8 mouse cellular contexts compared by ENCODE assay signal in the genomic region with DNA sequence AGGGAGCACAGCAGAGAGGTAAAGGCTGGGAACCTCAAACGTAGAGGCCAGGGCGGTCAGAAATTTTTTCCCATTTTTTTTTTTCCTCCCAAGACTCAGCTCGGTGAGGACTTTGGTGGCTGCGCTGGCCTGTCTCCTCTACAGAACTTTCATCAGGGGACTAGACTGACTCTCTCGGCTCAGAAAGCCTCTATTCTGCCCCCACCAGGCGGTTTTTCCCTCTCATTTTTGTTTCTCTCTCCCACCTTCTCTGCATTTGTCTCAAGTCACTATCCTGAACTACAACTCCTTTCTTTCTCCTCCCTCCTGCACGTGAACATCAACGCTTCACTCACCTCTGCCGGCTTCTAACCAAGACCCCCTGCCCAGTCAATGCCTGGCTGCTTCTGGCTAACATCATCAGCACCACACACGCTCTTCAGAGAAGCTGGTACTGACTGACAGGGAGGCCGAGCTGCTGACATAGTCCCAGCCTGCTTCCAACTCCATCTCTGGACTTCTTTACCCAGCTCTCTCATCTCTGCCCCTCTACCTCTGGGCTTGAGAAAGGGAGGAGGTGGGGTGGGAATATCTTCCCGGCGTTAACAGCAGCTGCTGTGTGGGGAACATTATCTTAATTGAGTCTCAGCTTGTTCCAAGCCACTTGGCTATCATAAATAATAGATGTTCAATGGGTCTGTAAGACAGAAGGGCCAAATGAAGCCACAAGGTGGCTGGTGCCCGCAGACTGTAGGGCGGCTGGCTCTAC.
DNase-seq lines count a peak whose midpoint lies in the region; ATAC-seq lines count a peak whose summit lies in the region.

No protein-coding gene starts in this region.

- 11% methylated on average over 15 of the region's 15 CpGs for WGBS in heart, embryonic 10.5 days

- H3K36me3 ChIP-seq in heart, embryonic 10.5 days, result no peaks in the 10 kb centered on the region

- no peak for DNase-seq in heart, embryonic 10.5 days (ENCODE audit: low spot score)
- DNase-seq in heart, postnatal 14 days, result no peak
- peak; percentile 7 for DNase-seq in urinary bladder, postnatal 14 days (ENCODE audit: low spot score)
- no peak for DNase-seq in urinary bladder, postnatal 25 days (ENCODE audit: low spot score)
- DNase-seq in kidney, postnatal 4 days, result peak; percentile 47 to 55
- peak; percentile 26 for DNase-seq in retina, postnatal 1 day
- no peak for DNase-seq in adrenal gland, postnatal 10 days

- intact Hi-C loops in heart, postnatal 14 days (cut with DNase I), result no loop called here

- H3K27me3 ChIP-seq in heart, embryonic 10.5 days (ENCODE audit: insufficient read depth, poor library complexity, severe bottlenecking), result peaks cover 78% of the 10 kb centered on the region

- H3K27ac ChIP-seq in heart, embryonic 10.5 days, result no peak overlapping the region

- H3K9me3 ChIP-seq in heart, embryonic 10.5 days, result no peaks in the 10 kb centered on the region

- ATAC-seq in erythroblast, adult 5-6 weeks (replicated peaks; ENCODE audit: low FRiP score, poor library complexity, severe bottlenecking), result no peak

- H3K4me1 ChIP-seq in heart, embryonic 10.5 days, result peaks cover 11% of the 10 kb centered on the region

- H3K4me3 ChIP-seq in heart, embryonic 10.5 days, result peak overlapping the region; percentile 52

Comparison
In these comparisons a context has a peak if more than half of its experiments do, and no peak if none do; other contexts are left out.
1. DNase-seq: peak in urinary bladder, postnatal 14 days (single experiment), kidney, postnatal 4 days (2 of 2) and retina, postnatal 1 day (single experiment); none in heart, embryonic 10.5 days (single experiment), heart, postnatal 14 days (0 of 2), urinary bladder, postnatal 25 days (single experiment) and adrenal gland, postnatal 10 days (single experiment).